Mouse (Mus musculus) heart, adult 2 months (tissue): ENCODE measurements around the gene Flad1. TPM values are rescaled to one million over a fixed set of nuclear protein-coding genes. Genes with fewer than 3 reads are reported as not detected.

Source experiments
- DNase-seq, 2 experiments: peaks; one replicate each; pipeline ENCODE4 v3.0.0; 2021
- H3K27ac ChIP-seq: fragments of 200-600 bp; 2 replicates; pipeline ENCODE4 v1.8.1; 2022
- H3K27me3 ChIP-seq: fragments of 200-500 bp; 2 replicates; pipeline ENCODE4 v1.6.1; 2012; ENCODE audit warnings: mild to moderate bottlenecking, low read length, inconsistent platforms, mixed read lengths; ENCODE audit not compliant: control insufficient read depth, insufficient read depth
- H3K36me3 ChIP-seq: fragments of 200-500 bp; 2 replicates; pipeline ENCODE4 v1.6.1; 2012; ENCODE audit warnings: low read length, inconsistent platforms; ENCODE audit not compliant: control insufficient read depth, insufficient read depth
- H3K4me1 ChIP-seq: fragments of 200-500 bp; 2 replicates; pipeline ENCODE4 v1.6.1; 2011; ENCODE audit warnings: low read length; ENCODE audit not compliant: control insufficient read depth, insufficient read depth
- H3K4me3 ChIP-seq: fragments of 200-600 bp; 2 replicates; pipeline ENCODE4 v1.8.1; 2022
- H3K79me2 ChIP-seq: fragments of 200-500 bp; replicated peaks from 2 replicates; pipeline ENCODE4 v1.6.1; 2012; ENCODE audit warnings: mild to moderate bottlenecking, inconsistent platforms, low read length, moderate library complexity, mixed read lengths; ENCODE audit not compliant: control insufficient read depth, insufficient read depth
- H3K9ac ChIP-seq: fragments of 200-500 bp; 2 replicates; pipeline ENCODE4 v1.6.1; 2012; ENCODE audit warnings: low read depth, mild to moderate bottlenecking, control low read depth, inconsistent platforms, low read length, mixed read lengths
- CTCF ChIP-seq: fragments of 200-600 bp; IDR thresholded peaks from 2 replicates; pipeline ENCODE4 v1.8.1; 2022; ENCODE audit warnings: antibody characterized with exemption, mild to moderate bottlenecking, moderate library complexity
- EP300 ChIP-seq: fragments of 200-500 bp; IDR thresholded peaks from 2 replicates; pipeline ENCODE4 v1.6.1; 2011; ENCODE audit warnings: low read depth, low read length, control low read depth; ENCODE audit not compliant: insufficient read depth
- POLR2A ChIP-seq: fragments of 200-500 bp; IDR thresholded peaks from 2 replicates; pipeline ENCODE4 v1.6.1; 2011; ENCODE audit warnings: mild to moderate bottlenecking, low read depth, low read length, control low read depth; ENCODE audit not compliant: insufficient read depth
- WGBS: fragments of 180-500 bp; shearing (Covaris S2); methylation state at CpG from one replicate; pipeline ENCODE4 v1.1.7; 2018; 5-methylcytosine and 5-hydroxymethylcytosine counted together
- intact Hi-C: fragments of 180-260 bp; cut with DNase I; formaldehyde crosslinking; loops from one replicate; pipeline ENCODE4 v1.15.1; 2025
- polyA plus RNA-seq: library from polyadenylated mRNA; depleted of rRNA; stranded (reverse); fragments of >200 nt; gene quantifications from 2 replicates; pipeline ENCODE4 v1.2.3, GENCODE M21; 2012
- total RNA-seq, 2 experiments: library from RNA; stranded (reverse); gene quantifications; 2 replicates each; pipeline ENCODE4 v1.2.3; 2021

Flad1 gene
- total and polyA plus RNA-seq, 3 experiments = 56.1 to 81.3 (median 59.7) TPM

DNA sequence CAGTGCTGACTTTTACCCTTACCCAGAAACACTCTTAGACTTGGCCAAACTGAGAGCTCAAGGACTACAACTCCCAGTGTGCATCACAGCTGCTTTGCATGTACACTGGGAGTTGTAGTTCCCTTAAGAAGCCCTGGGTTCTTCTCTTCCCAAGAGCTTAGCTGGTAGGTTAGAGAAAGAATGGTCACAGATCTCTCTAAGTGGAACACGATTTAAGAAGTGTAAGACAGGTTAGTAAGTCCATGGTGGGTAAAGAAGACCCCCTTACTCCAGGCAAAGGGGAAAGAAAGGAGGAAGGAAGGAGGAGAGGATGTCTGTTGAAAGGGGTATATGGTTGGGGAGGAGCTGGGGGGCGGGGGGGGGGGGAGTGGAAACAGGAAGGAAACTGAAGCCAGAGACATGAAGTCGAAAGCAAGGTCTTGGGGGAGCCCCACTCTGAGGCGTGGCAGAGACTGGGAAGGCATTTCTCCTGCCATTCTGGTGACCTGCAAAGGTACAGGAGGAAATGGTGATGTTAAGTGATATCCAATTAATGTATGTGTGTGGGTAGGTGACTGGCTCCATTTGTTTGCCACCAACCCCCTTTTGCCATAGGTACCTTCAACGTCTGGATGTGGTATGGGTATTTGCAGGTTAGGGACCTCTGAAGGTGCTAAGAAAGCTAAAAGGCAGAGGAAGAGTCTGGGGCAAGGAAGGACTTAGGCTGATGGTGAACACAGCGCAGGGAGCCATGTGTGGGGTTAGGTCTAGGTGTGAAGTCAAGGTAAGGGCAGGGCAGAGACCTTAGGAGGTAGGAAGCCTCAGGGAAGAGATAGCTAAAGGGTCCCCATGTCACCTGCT lies 22.5 kb downstream of the Flad1 start:
- Histone ChIP-seq H3K9ac (no peak overlapping the region), H3K27ac (peak overlapping the region; percentile 94), H3K79me2 (no peaks in the 10 kb centered on the region; the same call in 1 of the 2 replicates), H3K4me3 (no peak overlapping the region), H3K27me3 (no peaks in the 10 kb centered on the region), H3K36me3 (no peaks in the 10 kb centered on the region), H3K4me1 (peaks cover 13% of the 10 kb centered on the region)
- TF ChIP-seq EP300 (no peak), POLR2A (no peak)
- peak in 1 of 2 experiments; percentile 46 for DNase-seq
- WGBS = 45% methylated on average over 6 of the region's 6 CpGs
- intact Hi-C loops = no loop called here

DNA sequence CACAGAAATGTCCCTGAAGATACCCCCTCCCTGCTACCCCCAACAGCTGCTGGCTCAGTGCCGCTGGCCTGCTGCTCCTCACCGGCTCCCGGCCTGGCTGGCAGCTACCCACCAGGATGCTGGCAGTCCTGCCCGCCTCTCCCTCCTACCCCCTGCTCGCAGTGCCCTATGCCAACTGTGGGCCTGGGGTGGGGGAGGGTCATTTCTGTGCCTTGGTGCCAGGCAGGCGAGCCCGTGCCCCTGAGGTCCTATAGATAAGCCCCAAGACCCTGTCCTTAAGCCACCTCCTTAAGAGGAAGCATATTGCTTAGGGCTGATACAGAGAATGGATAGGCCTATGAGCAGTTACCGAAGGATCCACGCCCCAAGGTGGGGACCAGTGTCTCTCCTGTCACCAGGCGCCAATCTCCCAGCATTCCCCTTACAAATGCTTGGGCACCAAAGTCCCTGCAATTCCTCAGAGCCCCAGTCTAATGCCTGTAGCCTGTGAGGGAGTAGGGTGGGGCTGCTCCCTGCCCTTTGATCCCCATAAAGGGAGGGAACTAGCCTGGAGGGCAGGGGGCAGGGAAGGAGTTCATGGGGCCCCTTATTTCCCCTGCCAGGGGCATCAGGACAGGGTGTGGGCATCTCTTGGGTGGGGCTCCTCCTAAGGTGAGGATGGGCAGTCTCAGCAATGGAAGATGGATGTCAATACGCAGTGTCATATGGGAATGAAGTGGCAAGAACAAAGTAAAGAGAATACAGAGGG lies 23.4 kb downstream of the Flad1 start:
- H3K4me1 ChIP-seq = peaks cover 13% of the 10 kb centered on the region
- no peaks in the 10 kb centered on the region for H3K27me3 ChIP-seq
- TF ChIP-seq POLR2A (no peak), CTCF (no peak), EP300 (no peak)
- intact Hi-C loops = no loop called here
- H3K9ac ChIP-seq = no peak overlapping the region
- 46% methylated on average over 11 of the region's 11 CpGs for WGBS
- no peak overlapping the region for H3K4me3 ChIP-seq
- H3K79me2 ChIP-seq = no peaks in the 10 kb centered on the region; the same call in 1 of the 2 replicates
- peak overlapping the region; percentile 94 for H3K27ac ChIP-seq
- no peaks in the 10 kb centered on the region for H3K36me3 ChIP-seq
- peak; percentile 75 to 82 for DNase-seq

DNA sequence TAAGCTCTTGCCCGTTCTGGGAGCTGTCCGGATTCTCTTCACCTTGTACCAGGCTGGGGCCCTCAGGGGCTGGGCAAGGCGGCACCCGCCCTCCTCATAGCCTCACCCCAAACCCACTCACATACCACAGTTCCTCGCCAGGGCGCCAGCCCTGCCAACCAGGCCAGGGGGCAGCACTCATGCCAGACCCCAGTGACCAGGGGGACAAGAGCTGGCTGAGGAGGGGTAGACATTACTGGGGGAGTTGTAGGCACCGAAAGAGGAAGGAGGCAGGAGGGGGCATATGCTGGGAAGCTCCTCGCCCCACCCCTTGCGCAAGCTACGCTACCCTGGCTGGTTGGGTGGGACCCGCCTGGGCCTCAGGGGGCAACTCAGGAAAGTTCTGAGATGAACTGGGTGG lies 24.0 kb downstream of the Flad1 start:
- Histone ChIP-seq H3K27me3 (no peaks in the 10 kb centered on the region), H3K79me2 (no peaks in the 10 kb centered on the region; the same call in 1 of the 2 replicates), H3K4me1 (peaks cover 13% of the 10 kb centered on the region), H3K36me3 (no peaks in the 10 kb centered on the region), H3K9ac (peak overlapping the region; percentile 29), H3K27ac (peak overlapping the region; percentile 94), H3K4me3 (no peak overlapping the region)
- TF ChIP-seq EP300 (no peak), CTCF (no peak)
- WGBS = 65% methylated on average over 11 of the region's 11 CpGs
- DNase-seq = peak; percentile 55 to 59
- intact Hi-C loops = no loop called here

- WGBS = 73% methylated on average over 17 of the region's 17 CpGs
- intact Hi-C loops = no loop called here
- peak overlapping the region; percentile 94; the same call in 1 of the 2 replicates for H3K27ac ChIP-seq
These were observed 24.9 kb downstream of the Flad1 start for GRCm38 (mm10) chr3:89386438-89387420.

DNA sequence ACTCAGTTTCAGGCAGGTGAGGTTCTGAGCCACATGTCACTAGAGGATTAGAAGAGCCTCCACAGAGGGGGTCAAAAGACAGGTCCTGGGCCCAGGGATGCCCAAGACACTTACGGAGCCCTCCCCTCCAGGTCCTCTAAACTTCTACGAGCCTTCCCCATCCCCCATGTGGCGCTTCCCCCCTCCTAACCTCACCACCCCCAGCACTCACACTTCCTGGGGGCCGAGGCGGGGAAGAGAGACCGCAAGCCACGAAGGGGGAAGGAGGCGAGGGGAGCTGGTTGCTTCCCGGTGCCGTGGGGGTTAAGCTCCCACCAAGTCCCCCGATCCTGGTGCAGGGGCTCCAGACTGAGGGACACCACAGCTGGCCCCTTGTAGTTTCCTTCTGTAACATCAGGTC lies 26.2 kb downstream of the Flad1 start:
- H3K27ac ChIP-seq = no peak overlapping the region
- no peaks in the 10 kb centered on the region for H3K36me3 ChIP-seq
- no peaks in the 10 kb centered on the region; the same call in 1 of the 2 replicates for H3K79me2 ChIP-seq
- no peak for DNase-seq
- H3K4me1 ChIP-seq = peaks cover 10% of the 10 kb centered on the region
- no peak overlapping the region for H3K4me3 ChIP-seq
- TF ChIP-seq POLR2A = no peak
- TF ChIP-seq CTCF = no peak
- TF ChIP-seq EP300 = no peak
- no peak overlapping the region for H3K9ac ChIP-seq
- intact Hi-C loops = no loop called here
- 67% methylated on average over 11 of the region's 11 CpGs for WGBS
- no peaks in the 10 kb centered on the region for H3K27me3 ChIP-seq

More at GRCm38 (mm10) chr3:89386438-89387420, 24.9 kb downstream of the Flad1 start:
- TF ChIP-seq EP300 = no peak
- TF ChIP-seq CTCF = no peak
- no peak for TF ChIP-seq POLR2A
- no peaks in the 10 kb centered on the region; the same call in 1 of the 2 replicates for H3K79me2 ChIP-seq
- no peak overlapping the region for H3K4me3 ChIP-seq
- no peak for DNase-seq
- peak overlapping the region; percentile 2; the same call in 1 of the 2 replicates for H3K9ac ChIP-seq
- no peaks in the 10 kb centered on the region for H3K27me3 ChIP-seq
- no peaks in the 10 kb centered on the region for H3K36me3 ChIP-seq
- H3K4me1 ChIP-seq = peaks cover 13% of the 10 kb centered on the region
